8 mouse cellular contexts compared by ENCODE assay signal in the genomic region with DNA sequence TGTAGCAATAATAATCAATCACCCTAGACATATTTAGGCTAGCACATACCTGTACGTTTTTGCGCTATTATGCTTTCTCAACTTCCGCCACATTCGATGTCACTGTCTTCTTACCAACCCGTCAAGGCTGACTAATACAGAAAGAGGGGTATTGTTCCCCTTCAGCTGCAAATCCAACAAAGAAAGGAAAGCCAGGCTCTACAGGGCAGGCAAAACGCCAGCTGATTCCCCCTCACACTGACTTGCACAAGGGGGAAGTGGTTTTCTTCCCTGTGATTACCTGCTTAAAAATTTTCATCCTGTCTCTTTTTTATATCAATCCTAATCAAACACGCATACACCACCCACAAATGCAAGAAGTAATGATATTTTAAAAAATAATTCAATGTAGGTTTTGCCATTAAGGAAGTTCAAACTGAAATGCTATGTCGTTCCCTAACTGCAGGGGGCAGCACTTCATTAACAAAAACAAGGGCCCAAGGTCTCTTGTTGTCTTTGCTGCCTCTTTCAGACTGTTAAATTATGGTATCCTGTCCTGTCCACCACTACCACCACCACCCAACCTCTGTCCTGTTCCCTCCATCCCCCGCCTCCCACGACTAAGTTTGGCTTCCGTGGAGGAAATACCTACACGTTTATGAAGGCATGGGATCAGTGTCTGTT.
DNase-seq lines count a peak whose midpoint lies in the region; ATAC-seq and TF ChIP-seq lines count a peak whose summit lies in the region.

No protein-coding gene starts in this region.

- DNase-seq in kidney, adult 11 months = peak; percentile 6
- DNase-seq in brain, embryonic 14.5 days (ENCODE audit: low read depth) = peak; percentile 79
- DNase-seq in forebrain, embryonic 11.5 days (ENCODE audit: low spot score) = peak; percentile 68
- DNase-seq in induced T-regulatory cell, adult 2 months (ENCODE audit: low read depth) = peak; percentile 15
- DNase-seq in left cerebral cortex, postnatal 25 days (ENCODE audit: low spot score in 2 of 2) = peak; percentile 41 to 57
- peak; percentile 42 for DNase-seq in urinary bladder, postnatal 25 days (ENCODE audit: low spot score)

- H3K4me3 ChIP-seq in kidney, embryonic 14.5 days (ENCODE audit: low read length) = no peak overlapping the region
- H3K4me3 ChIP-seq in forebrain, embryonic 11.5 days (ENCODE audit: low read depth, low read length) = no peak overlapping the region
- no peak overlapping the region for H3K4me3 ChIP-seq in midbrain, embryonic 15.5 days

- no peak overlapping the region for H3K27ac ChIP-seq in kidney, embryonic 14.5 days (ENCODE audit: low read depth, low read length)
- H3K27ac ChIP-seq in forebrain, embryonic 11.5 days (ENCODE audit: low read depth, low read length) = no peak overlapping the region
- H3K27ac ChIP-seq in midbrain, embryonic 15.5 days = no peak overlapping the region

- no peaks in the 10 kb centered on the region for H3K9me3 ChIP-seq in kidney, embryonic 14.5 days (ENCODE audit: control insufficient read depth, low read length)
- H3K9me3 ChIP-seq in forebrain, embryonic 11.5 days (ENCODE audit: control insufficient read depth, low read length) = no peaks in the 10 kb centered on the region
- no peaks in the 10 kb centered on the region for H3K9me3 ChIP-seq in midbrain, embryonic 15.5 days

- no peak for TF ChIP-seq POLR2A in brain, embryonic 14.5 days (IDR thresholded peaks at IDR 0.05; ENCODE audit: borderline replicate concordance, extremely low read depth, insufficient read depth, insufficient read length, poor library complexity, severe bottlenecking)

- intact Hi-C loops in left cerebral cortex, postnatal 25 days (cut with DNase I) = loop anchor here (2.0 to 10.0 kb wide), 6 partner anchors 210 to 653 kb away; no protein-coding TSS in a partner anchor

- peak; percentile 69 for TF ChIP-seq CTCF in brain, embryonic 14.5 days (IDR thresholded peaks at IDR 0.05; ENCODE audit: borderline replicate concordance, extremely low read depth, insufficient read depth, insufficient read length)

- WGBS in kidney, embryonic 14.5 days = 45% methylated on average over 12 of the region's 12 CpGs
- WGBS in forebrain, embryonic 11.5 days = 61% methylated on average over 12 of the region's 12 CpGs
- 39% methylated on average over 12 of the region's 12 CpGs for WGBS in midbrain, embryonic 15.5 days

- no peak overlapping the region for H3K9ac ChIP-seq in kidney, embryonic 14.5 days (ENCODE audit: low read depth, low read length)
- H3K9ac ChIP-seq in forebrain, embryonic 11.5 days (ENCODE audit: low read length) = no peak overlapping the region
- no peak overlapping the region for H3K9ac ChIP-seq in midbrain, embryonic 15.5 days

- no peaks in the 10 kb centered on the region for H3K27me3 ChIP-seq in kidney, embryonic 14.5 days (ENCODE audit: control insufficient read depth, insufficient read depth, low read length)
- no peaks in the 10 kb centered on the region for H3K27me3 ChIP-seq in forebrain, embryonic 11.5 days (ENCODE audit: control insufficient read depth, insufficient read depth, low read length)
- no peaks in the 10 kb centered on the region for H3K27me3 ChIP-seq in midbrain, embryonic 15.5 days (replicated peaks)

- H3K4me1 ChIP-seq in kidney, embryonic 14.5 days (ENCODE audit: control insufficient read depth, insufficient read depth, low read length) = no peaks in the 10 kb centered on the region
- no peaks in the 10 kb centered on the region for H3K4me1 ChIP-seq in forebrain, embryonic 11.5 days (replicated peaks; ENCODE audit: control insufficient read depth, insufficient read depth, low read length)
- H3K4me1 ChIP-seq in midbrain, embryonic 15.5 days = no peaks in the 10 kb centered on the region

- ATAC-seq in kidney, embryonic 14.5 days (ENCODE audit: low FRiP score, low TSS enrichment) = no peak
- peak; percentile 65; the same call in 1 of the 2 replicates for ATAC-seq in forebrain, embryonic 11.5 days (replicated peaks; ENCODE audit: low FRiP score)
- ATAC-seq in midbrain, embryonic 15.5 days (replicated peaks) = peak; percentile 61; the same call in 1 of the 2 replicates

- no peaks in the 10 kb centered on the region for H3K36me3 ChIP-seq in kidney, embryonic 14.5 days (ENCODE audit: control insufficient read depth, insufficient read depth, low read length)
- no peaks in the 10 kb centered on the region for H3K36me3 ChIP-seq in forebrain, embryonic 11.5 days (ENCODE audit: control insufficient read depth, insufficient read depth, low read length)
- no peaks in the 10 kb centered on the region for H3K36me3 ChIP-seq in midbrain, embryonic 15.5 days (replicated peaks)

- H3K4me2 ChIP-seq in kidney, embryonic 14.5 days (replicated peaks; ENCODE audit: low read depth, low read length) = no peak overlapping the region
- H3K4me2 ChIP-seq in forebrain, embryonic 11.5 days (ENCODE audit: low read depth, low read length, severe bottlenecking) = no peak overlapping the region
- H3K4me2 ChIP-seq in midbrain, embryonic 15.5 days = no peak overlapping the region

Comparison
In these comparisons a context has a peak if more than half of its experiments do, and no peak if none do; other contexts are left out.
1. DNase-seq: peak in every context shown above with its lines; median percentile 79 in brain, embryonic 14.5 days; 68 in forebrain, embryonic 11.5 days; 49 in left cerebral cortex, postnatal 25 days; 42 in urinary bladder, postnatal 25 days; 15 in induced T-regulatory cell, adult 2 months; 6 in kidney, adult 11 months.